Mouse (Mus musculus): ENCODE measurements around the gene Vmn2r8. TPM values are rescaled to one million over a fixed set of nuclear protein-coding genes. Genes with fewer than 3 reads are reported as not detected.

Gene Vmn2r8
- total and polyA plus RNA-seq, 3 experiments, result not detected

- no peak overlapping the region for H3K9ac ChIP-seq (ENCODE audit: insufficient read depth, low read depth)
- dilution Hi-C loops (cut with MboI; ENCODE audit: extremely low pct_ligation_motif_present, extremely low pct_unique_long_range_greater_than_20kb, low sequenced_read_pairs), result no loop called here
- H3K9me3 ChIP-seq (replicated peaks; ENCODE audit: low read length), result no peaks in the 10 kb centered on the region
- DNase-seq (ENCODE audit: extremely low read depth), result no peak
- H3K27me3 ChIP-seq (replicated peaks), result no peaks in the 10 kb centered on the region
- no peak overlapping the region for H3K4me2 ChIP-seq (ENCODE audit: insufficient read depth, low read depth, poor library complexity, severe bottlenecking)
- TF ChIP-seq TCF12 (IDR thresholded peaks at IDR 0.05; ENCODE audit: low read depth, low read length), result no peak
- no peak for TF ChIP-seq SMC3 (IDR thresholded peaks at IDR 0.05; ENCODE audit: low read depth, low read length)
- no peak for TF ChIP-seq IRF4 (IDR thresholded peaks at IDR 0.05; ENCODE audit: low read depth, low read length)
- TF ChIP-seq ZC3H11A (IDR thresholded peaks at IDR 0.05; ENCODE audit: low read depth, low read length), result no peak
- no peaks in the 10 kb centered on the region for H3K4me1 ChIP-seq (ENCODE audit: control insufficient read depth in 1 of 2, insufficient read depth in 2 of 2)
- H3K27ac ChIP-seq (ENCODE audit: insufficient read depth, low read depth), result no peak overlapping the region
- no peaks in the 10 kb centered on the region for H3K79me2 ChIP-seq (replicated peaks; ENCODE audit: control insufficient read depth, extremely low read depth, insufficient read depth, poor library complexity, severe bottlenecking)
- H3K36me3 ChIP-seq (replicated peaks in 1 of 2; ENCODE audit: control insufficient read depth in 1 of 2, insufficient read depth in 1 of 2, low read length in 1 of 2), result no peaks in the 10 kb centered on the region
- in situ Hi-C loops (cut with MboI; ENCODE audit: low pct_ligation_motif_present, low pct_unique_long_range_greater_than_20kb, low sequenced_read_pairs), result no loop called here
- no peak overlapping the region for H3K4me3 ChIP-seq (replicated peaks in 1 of 3; ENCODE audit: low read depth in 2 of 3, low read length in 2 of 3, poor library complexity in 1 of 3)
Observed at GRCm38 (mm10) chr5:108750328-108751210, 58.1 kb downstream of the Vmn2r8 start.

- dilution Hi-C loops (cut with MboI; ENCODE audit: extremely low pct_ligation_motif_present, extremely low pct_unique_long_range_greater_than_20kb, low sequenced_read_pairs) (no loop called here), in situ Hi-C loops (cut with MboI; ENCODE audit: low pct_ligation_motif_present, low pct_unique_long_range_greater_than_20kb, low sequenced_read_pairs) (no loop called here)
- no peak for DNase-seq (ENCODE audit: extremely low read depth)
- Histone ChIP-seq H3K36me3 (replicated peaks in 1 of 2; ENCODE audit: control insufficient read depth in 1 of 2, insufficient read depth in 1 of 2, low read length in 1 of 2) (no peaks in the 10 kb centered on the region), H3K9ac (ENCODE audit: insufficient read depth, low read depth) (no peak overlapping the region), H3K4me3 (replicated peaks in 1 of 3; ENCODE audit: low read depth in 2 of 3, low read length in 2 of 3, poor library complexity in 1 of 3) (no peak overlapping the region), H3K79me2 (replicated peaks; ENCODE audit: control insufficient read depth, extremely low read depth, insufficient read depth, poor library complexity, severe bottlenecking) (no peaks in the 10 kb centered on the region), H3K9me3 (replicated peaks; ENCODE audit: low read length) (no peaks in the 10 kb centered on the region), H3K4me1 (ENCODE audit: control insufficient read depth in 1 of 2, insufficient read depth in 2 of 2) (no peaks in the 10 kb centered on the region), H3K4me2 (ENCODE audit: insufficient read depth, low read depth, poor library complexity, severe bottlenecking) (no peak overlapping the region), H3K27ac (ENCODE audit: insufficient read depth, low read depth) (no peak overlapping the region), H3K27me3 (replicated peaks) (peaks cover 1% of the 10 kb centered on the region)
- no peak for TF ChIP-seq MAZ (IDR thresholded peaks at IDR 0.05; ENCODE audit: low read depth, low read length)
- no peak for TF ChIP-seq CHD2 (IDR thresholded peaks at IDR 0.05; ENCODE audit: low read length)
- no peak for TF ChIP-seq MAX (IDR thresholded peaks at IDR 0.05; ENCODE audit: low read length)
- no peak for TF ChIP-seq POLR2AphosphoS2 (IDR thresholded peaks at IDR 0.05; ENCODE audit: low read depth, low read length)
- TF ChIP-seq USF1 (IDR thresholded peaks at IDR 0.05; ENCODE audit: low read depth, low read length), result no peak
- TF ChIP-seq TBP (conservative IDR thresholded peaks at IDR 0.05; ENCODE audit: low read depth, low read length), result no peak
- no peak for TF ChIP-seq SIN3A (IDR thresholded peaks at IDR 0.05; ENCODE audit: low read length)
- TF ChIP-seq NRF1 (IDR thresholded peaks at IDR 0.05; ENCODE audit: low read depth, low read length), result no peak
- TF ChIP-seq IRF4 (IDR thresholded peaks at IDR 0.05; ENCODE audit: low read depth, low read length), result no peak
- no peak for TF ChIP-seq EP300 (IDR thresholded peaks at IDR 0.05; ENCODE audit: low read length)
- TF ChIP-seq UBTF (IDR thresholded peaks at IDR 0.05; ENCODE audit: low read depth, low read length), result no peak
- no peak for TF ChIP-seq BHLHE40 (IDR thresholded peaks at IDR 0.05; ENCODE audit: low read depth, low read length)
- no peak for TF ChIP-seq CTCF (conservative IDR thresholded peaks at IDR 0.05 in 1 of 2, IDR thresholded peaks at IDR 0.05 in 1 of 2; ENCODE audit: low read depth in 2 of 2, low read length in 2 of 2)
- TF ChIP-seq E2F4 (IDR thresholded peaks at IDR 0.05; ENCODE audit: insufficient replicate concordance, low read depth, low read length), result no peak
Observed at GRCm38 (mm10) chr5:108744629-108745028, 64.0 kb downstream of the Vmn2r8 start.

Data from CH12.LX (cell line).